ENCODE assay signal across 22 mouse cellular contexts in the genomic region with DNA sequence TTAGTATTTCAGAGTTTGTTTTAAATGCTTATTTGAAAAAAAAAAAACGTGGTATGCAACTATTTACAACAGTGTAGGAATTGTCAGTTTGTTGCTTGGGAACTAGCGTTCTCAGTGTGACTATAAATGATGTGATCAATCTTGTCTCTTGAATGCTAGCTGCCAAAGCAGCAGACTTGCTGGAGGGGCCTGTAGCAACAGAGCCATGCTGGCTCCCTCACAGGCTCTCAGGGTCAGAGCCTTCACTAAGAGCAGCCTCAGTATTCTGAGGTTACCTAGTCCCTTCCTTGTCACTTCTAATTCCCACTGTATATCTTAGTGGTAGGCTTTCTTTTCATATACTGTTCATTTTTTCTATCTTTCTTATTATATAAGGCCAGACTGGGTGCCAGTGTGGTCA. TPM values are rescaled to one million over a fixed set of nuclear protein-coding genes. Genes with fewer than 3 reads are reported as not detected.
DNase-seq lines count a peak whose midpoint lies in the region; ATAC-seq and TF ChIP-seq lines count a peak whose summit lies in the region.
"Had no signal": no experiment of that assay in that cellular context is flagged by ENCODE, and none has a peak within 500 bp of the region (broad histone marks: within the 10 kb centered on the region; RNA-seq: fewer than 3 reads in every experiment).

No protein-coding gene starts in this region.

- H3K27me3 ChIP-seq in hindbrain, embryonic 10.5 days (ENCODE audit: insufficient read depth, poor library complexity, severe bottlenecking) = no peaks in the 10 kb centered on the region
- H3K27me3 ChIP-seq in hindbrain, embryonic 12.5 days = no peaks in the 10 kb centered on the region
- H3K27me3 ChIP-seq in midbrain, postnatal 0 days (ENCODE audit: insufficient read depth, low read length) = no peaks in the 10 kb centered on the region
- no peaks in the 10 kb centered on the region for H3K27me3 ChIP-seq in midbrain, embryonic 16.5 days (ENCODE audit: control insufficient read depth, insufficient read depth, low read depth, low read length)
- H3K27me3 ChIP-seq in neural tube, embryonic 13.5 days = no peaks in the 10 kb centered on the region
- H3K27me3 ChIP-seq: CH12.LX; embryonic facial prominence, embryonic 15.5 days; Patski had no signal

- no peak overlapping the region for H3K9ac ChIP-seq in hindbrain, embryonic 12.5 days
- no peak overlapping the region for H3K9ac ChIP-seq in midbrain, postnatal 0 days (replicated peaks; ENCODE audit: low read length, poor library complexity, severe bottlenecking)
- no peak overlapping the region for H3K9ac ChIP-seq in midbrain, embryonic 16.5 days (ENCODE audit: low read depth, low read length)
- H3K9ac ChIP-seq in neural tube, embryonic 13.5 days = no peak overlapping the region
- H3K9ac ChIP-seq: embryonic facial prominence, embryonic 15.5 days had no signal

- no peaks in the 10 kb centered on the region for H3K4me1 ChIP-seq in hindbrain, embryonic 10.5 days (replicated peaks)
- H3K4me1 ChIP-seq in hindbrain, embryonic 12.5 days = no peaks in the 10 kb centered on the region
- no peaks in the 10 kb centered on the region for H3K4me1 ChIP-seq in midbrain, postnatal 0 days (ENCODE audit: insufficient read depth, low read length)
- no peaks in the 10 kb centered on the region for H3K4me1 ChIP-seq in midbrain, embryonic 16.5 days (ENCODE audit: control insufficient read depth, insufficient read depth, low read length)
- H3K4me1 ChIP-seq in neural tube, embryonic 13.5 days (replicated peaks) = peaks cover 13% of the 10 kb centered on the region; the same call in 1 of the 2 replicates
- H3K4me1 ChIP-seq: embryonic facial prominence, embryonic 15.5 days; forebrain, embryonic 10.5 days had no signal

- DNase-seq in hindbrain, embryonic 10.5 days (ENCODE audit: low spot score) = no peak
- DNase-seq in midbrain, postnatal 0 days (ENCODE audit: low spot score) = peak; percentile 35
- no peak for DNase-seq in embryo, embryonic 10 days (ENCODE audit: low spot score)
- no peak for DNase-seq in ovary, postnatal 10 days (ENCODE audit: low spot score)
- DNase-seq: adrenal gland, adult 2 months; adrenal gland, postnatal 25 days; cerebellum, adult 2 months; cerebellum, postnatal 10 days; embryo, embryonic 11 days; gastrocnemius, adult 2 months; gastrocnemius, postnatal 25 days; heart, postnatal 10 days; heart, postnatal 4 days had no signal

- 69% methylated on average over 2 of the region's 2 CpGs for WGBS in hindbrain, embryonic 10.5 days
- 61% methylated on average over 2 of the region's 2 CpGs for WGBS in hindbrain, embryonic 12.5 days
- WGBS in midbrain, postnatal 0 days = 82% methylated on average over 2 of the region's 2 CpGs
- 78% methylated on average over 2 of the region's 2 CpGs for WGBS in midbrain, embryonic 16.5 days
- 13% methylated on average over 2 of the region's 2 CpGs for WGBS in neural tube, embryonic 13.5 days

- peak overlapping the region; percentile 29; the same call in 1 of the 2 replicates for H3K27ac ChIP-seq in hindbrain, embryonic 10.5 days
- H3K27ac ChIP-seq in hindbrain, embryonic 12.5 days = no peak overlapping the region
- no peak overlapping the region for H3K27ac ChIP-seq in midbrain, postnatal 0 days (ENCODE audit: low read depth, low read length)
- H3K27ac ChIP-seq in midbrain, embryonic 16.5 days (ENCODE audit: low read length) = no peak overlapping the region
- peak overlapping the region; percentile 64 for H3K27ac ChIP-seq in neural tube, embryonic 13.5 days (replicated peaks)
- H3K27ac ChIP-seq: embryonic facial prominence, embryonic 15.5 days; forebrain, embryonic 10.5 days; gastrocnemius, adult 2 months had no signal

- H3K36me3 ChIP-seq in hindbrain, embryonic 10.5 days = peaks cover 54% of the 10 kb centered on the region
- peaks cover 15% of the 10 kb centered on the region for H3K36me3 ChIP-seq in hindbrain, embryonic 12.5 days
- peaks cover 13% of the 10 kb centered on the region for H3K36me3 ChIP-seq in midbrain, postnatal 0 days (ENCODE audit: insufficient read depth, low read length)
- peaks cover 11% of the 10 kb centered on the region for H3K36me3 ChIP-seq in midbrain, embryonic 16.5 days (ENCODE audit: control insufficient read depth, insufficient read depth, low read length)
- peaks cover 32% of the 10 kb centered on the region for H3K36me3 ChIP-seq in neural tube, embryonic 13.5 days

- H3K9me3 ChIP-seq in hindbrain, embryonic 10.5 days = no peaks in the 10 kb centered on the region
- no peaks in the 10 kb centered on the region for H3K9me3 ChIP-seq in hindbrain, embryonic 12.5 days (replicated peaks)
- no peaks in the 10 kb centered on the region for H3K9me3 ChIP-seq in midbrain, postnatal 0 days (ENCODE audit: low read length)
- H3K9me3 ChIP-seq in midbrain, embryonic 16.5 days (replicated peaks; ENCODE audit: control insufficient read depth, low read length, poor library complexity, severe bottlenecking) = no peaks in the 10 kb centered on the region
- no peaks in the 10 kb centered on the region for H3K9me3 ChIP-seq in neural tube, embryonic 13.5 days
- H3K9me3 ChIP-seq: embryonic facial prominence, embryonic 15.5 days; forebrain, embryonic 10.5 days had no signal

- TF ChIP-seq CTCF in midbrain, postnatal 0 days (IDR thresholded peaks at IDR 0.05) = no peak

- no peak overlapping the region for H3K4me2 ChIP-seq in hindbrain, embryonic 12.5 days (replicated peaks)
- no peak overlapping the region for H3K4me2 ChIP-seq in midbrain, postnatal 0 days (ENCODE audit: low read depth, low read length, poor library complexity, severe bottlenecking)
- H3K4me2 ChIP-seq in midbrain, embryonic 16.5 days (ENCODE audit: low read length) = no peak overlapping the region
- no peak overlapping the region for H3K4me2 ChIP-seq in neural tube, embryonic 13.5 days
- H3K4me2 ChIP-seq: embryonic facial prominence, embryonic 15.5 days had no signal

- no peak overlapping the region for H3K4me3 ChIP-seq in hindbrain, embryonic 10.5 days
- no peak overlapping the region for H3K4me3 ChIP-seq in hindbrain, embryonic 12.5 days
- H3K4me3 ChIP-seq in midbrain, postnatal 0 days (ENCODE audit: low read depth, low read length) = no peak overlapping the region
- H3K4me3 ChIP-seq in midbrain, embryonic 16.5 days (ENCODE audit: low read depth, low read length) = no peak overlapping the region
- no peak overlapping the region for H3K4me3 ChIP-seq in neural tube, embryonic 13.5 days
- H3K4me3 ChIP-seq: embryonic facial prominence, embryonic 15.5 days; erythroblast, embryonic 14.5 days; forebrain, embryonic 10.5 days; gastrocnemius, adult 2 months had no signal

- ATAC-seq in hindbrain, embryonic 12.5 days (ENCODE audit: low FRiP score) = no peak
- ATAC-seq in midbrain, postnatal 0 days (ENCODE audit: low FRiP score) = no peak
- no peak for ATAC-seq in midbrain, embryonic 16.5 days
- ATAC-seq in neural tube, embryonic 13.5 days (ENCODE audit: low read depth) = peak; percentile 86
- ATAC-seq: forebrain, embryonic 14.5 days; Patski had no signal

RNA-seq across cellular contexts. Expression of a gene that starts 23.3 kb away (rescaled TPM):
- 11.9 and 13.1 TPM in 2 replicates for polyA plus RNA-seq in hindbrain, embryonic 10.5 days (2016; fragmentation: Nextera tagmentation; extraction: Ambion mirVana)
- 14.7 and 15.6 TPM in 2 replicates for polyA plus RNA-seq in hindbrain, embryonic 12.5 days (2016; fragmentation: Nextera tagmentation; extraction: Ambion mirVana)
- total RNA-seq in midbrain, postnatal 0 days (2014; rRNA removed) = 10.2 and 10.7 TPM in 2 replicates
- 6.8 and 7.1 TPM in 2 replicates for polyA plus RNA-seq in midbrain, postnatal 0 days (2015; fragmentation: Nextera tagmentation; extraction: Ambion mirVana)
- polyA plus RNA-seq in midbrain, embryonic 16.5 days (2015; fragmentation: Nextera tagmentation; extraction: Ambion mirVana) = 8.8 and 9.9 TPM in 2 replicates
- polyA plus RNA-seq in neural tube, embryonic 13.5 days (2015; fragmentation: Nextera tagmentation; extraction: Ambion mirVana) = 11.2 and 11.5 TPM in 2 replicates

Comparison
In these comparisons a context has a peak if more than half of its experiments do, and no peak if none do; other contexts are left out.
1. H3K27ac ChIP-seq: peak in hindbrain, embryonic 10.5 days (single experiment) and neural tube, embryonic 13.5 days (single experiment); none in hindbrain, embryonic 12.5 days (single experiment), midbrain, postnatal 0 days (single experiment) and midbrain, embryonic 16.5 days (single experiment).